Mouse (Mus musculus) frontal cortex, postnatal 25 days (tissue): ENCODE results near the gene Adora2a.
"Not testable (repeated sequence)": the region's sequence is repeated elsewhere in the genome, so short reads cannot be mapped to it uniquely, and the experiment has no call there.

Experiments used
- DNase-seq, 2 experiments: peaks; one replicate each; pipeline ENCODE4 v3.0.0; 2022; ENCODE audit warnings: low spot score in 2 of 2

The Adora2a gene

DNA sequence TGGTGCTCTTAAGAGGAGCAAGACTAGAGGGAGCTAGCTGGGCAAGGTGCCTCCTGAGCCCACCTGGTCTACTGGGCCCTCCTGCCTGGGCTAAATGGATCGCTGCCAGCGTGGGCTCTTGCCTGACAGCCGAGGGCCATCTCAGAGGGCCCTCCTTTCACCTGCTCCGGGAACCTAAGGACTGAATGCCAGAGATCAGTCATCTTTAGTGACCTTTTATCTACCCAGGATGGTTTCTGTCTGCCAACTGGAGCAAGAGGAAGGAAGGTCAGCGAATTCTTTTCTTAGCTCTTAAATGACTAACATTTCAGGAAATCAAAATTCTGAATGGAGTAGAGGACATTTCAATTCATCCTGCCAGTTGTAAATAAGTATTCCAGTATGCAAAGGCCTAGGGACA lies 33.9 kb downstream of the Adora2a start:
- DNase-seq = no peak

DNA sequence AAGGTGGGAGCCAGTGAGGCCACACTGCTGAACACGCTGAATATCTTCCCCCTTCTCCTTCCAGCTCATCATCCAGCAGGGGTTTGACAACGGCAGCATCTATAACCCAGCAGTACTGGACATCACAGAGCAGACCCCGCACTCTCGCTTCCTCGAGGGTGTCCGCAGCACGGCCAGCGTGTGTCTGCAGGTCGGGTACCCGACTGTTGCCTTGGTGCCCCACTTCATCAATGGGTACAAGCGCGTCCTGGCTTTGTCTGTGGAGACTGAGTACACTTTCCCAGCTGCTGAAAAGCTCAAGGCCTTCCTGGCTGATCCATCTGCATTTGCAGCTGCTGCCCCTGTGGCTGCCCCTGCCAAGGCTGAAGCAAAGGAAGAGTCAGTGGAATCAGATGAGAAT lies 35.9 kb downstream of the Adora2a start:
- DNase-seq = no peak

DNA sequence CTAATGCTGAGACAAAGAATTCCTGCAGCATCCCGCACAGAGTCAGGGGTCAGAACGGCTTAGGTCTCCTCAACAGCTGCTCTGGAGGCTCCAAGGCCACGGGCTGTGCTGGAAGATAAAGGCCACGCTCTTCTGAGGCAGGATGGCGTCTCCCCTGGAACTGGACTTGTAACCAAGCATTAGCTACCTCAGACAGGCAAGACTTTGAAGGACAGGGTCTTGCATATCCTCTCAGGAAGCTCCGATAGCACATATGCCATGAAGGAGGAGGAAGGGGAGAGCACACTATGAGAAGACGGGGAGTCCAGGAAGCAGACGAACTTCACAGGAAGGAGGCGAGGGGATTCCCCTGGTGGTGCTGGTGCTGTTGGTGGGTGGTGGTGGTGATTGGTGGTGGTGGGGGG lies 37.2 kb downstream of the Adora2a start:
- DNase-seq = not testable (repeated sequence)

DNA sequence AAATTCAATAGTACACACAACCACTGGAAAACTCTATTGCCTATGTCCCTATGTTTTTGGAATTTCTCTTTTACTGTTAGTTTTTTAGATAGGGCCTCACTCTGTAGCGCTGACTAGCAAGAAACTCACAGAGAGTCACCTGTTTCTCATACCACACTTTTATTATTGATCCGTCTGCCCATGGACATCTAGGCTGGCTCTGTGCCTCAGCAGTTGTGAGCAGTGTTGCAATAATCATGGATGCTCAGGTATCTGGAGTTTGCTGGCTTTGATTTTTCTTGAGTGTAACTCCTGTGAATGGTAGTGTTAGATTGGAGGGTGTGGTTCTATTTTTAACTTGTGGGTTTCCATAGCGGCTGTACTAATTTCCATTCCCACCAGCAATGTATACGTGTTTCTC lies 38.7 kb downstream of the Adora2a start:
- DNase-seq = no peak

DNA sequence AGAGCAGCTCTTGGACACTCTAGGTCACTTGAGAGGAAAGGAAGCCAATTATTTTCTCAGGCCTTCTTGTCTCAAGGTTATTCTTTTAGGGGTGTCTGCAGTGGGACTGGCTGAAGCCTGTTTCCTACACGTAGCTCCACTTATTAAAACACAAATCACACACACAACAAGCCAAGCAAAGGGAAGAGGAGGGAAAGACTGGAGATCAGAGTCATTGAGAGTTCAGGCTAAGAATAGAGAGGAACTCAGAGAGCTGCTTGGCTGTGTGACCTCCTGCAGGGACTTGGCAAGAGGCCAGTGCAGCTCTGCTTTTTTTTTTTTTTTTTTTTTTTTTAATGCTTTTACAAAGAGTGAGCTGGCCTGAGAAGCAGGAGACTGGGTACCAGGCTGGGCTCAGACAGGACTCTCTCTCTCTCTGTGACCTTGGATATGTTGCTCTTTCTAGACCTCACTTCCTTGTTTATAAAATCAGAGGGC lies 47.6 kb downstream of the Adora2a start:
- DNase-seq = not testable (repeated sequence)

DNA sequence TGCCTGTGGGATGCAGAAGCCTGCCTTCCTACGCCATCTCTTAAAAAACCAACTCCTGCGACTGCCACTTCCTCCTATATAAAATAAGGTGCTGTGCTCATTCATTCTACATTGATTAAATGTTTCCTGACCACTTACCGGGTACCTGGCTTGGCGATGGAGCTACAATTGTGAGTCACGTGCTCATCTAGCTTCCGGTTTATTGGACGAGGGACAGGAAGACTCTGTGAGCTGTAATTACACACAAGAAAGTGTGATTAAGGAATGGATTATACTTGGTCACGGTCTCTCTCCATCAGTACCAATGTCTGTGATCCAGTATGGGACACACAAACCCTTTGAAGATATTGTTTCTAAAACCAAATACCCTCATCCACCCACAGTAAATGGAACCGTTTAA lies 48.1 kb downstream of the Adora2a start:
- DNase-seq = no peak

DNA sequence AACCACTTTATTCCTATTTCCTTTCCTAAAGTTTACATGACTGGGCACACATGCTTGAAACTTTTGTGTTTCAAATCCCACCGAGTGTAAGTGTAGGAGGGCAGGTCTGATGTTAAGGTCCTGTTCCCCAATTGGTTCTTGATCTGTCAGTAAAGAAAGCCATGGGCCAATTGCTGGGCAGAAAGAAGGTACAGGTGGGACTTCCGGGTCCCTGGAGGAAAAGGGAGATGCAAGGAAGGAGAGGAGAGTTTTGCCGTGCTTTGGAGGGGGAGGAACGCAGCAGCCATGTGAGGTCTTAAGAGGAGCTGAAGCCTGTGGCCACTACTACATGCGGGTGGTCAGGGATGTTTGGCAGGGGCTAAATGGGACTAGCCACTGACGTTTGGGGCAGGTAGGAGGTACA lies 48.6 kb downstream of the Adora2a start:
- no peak for DNase-seq

DNA sequence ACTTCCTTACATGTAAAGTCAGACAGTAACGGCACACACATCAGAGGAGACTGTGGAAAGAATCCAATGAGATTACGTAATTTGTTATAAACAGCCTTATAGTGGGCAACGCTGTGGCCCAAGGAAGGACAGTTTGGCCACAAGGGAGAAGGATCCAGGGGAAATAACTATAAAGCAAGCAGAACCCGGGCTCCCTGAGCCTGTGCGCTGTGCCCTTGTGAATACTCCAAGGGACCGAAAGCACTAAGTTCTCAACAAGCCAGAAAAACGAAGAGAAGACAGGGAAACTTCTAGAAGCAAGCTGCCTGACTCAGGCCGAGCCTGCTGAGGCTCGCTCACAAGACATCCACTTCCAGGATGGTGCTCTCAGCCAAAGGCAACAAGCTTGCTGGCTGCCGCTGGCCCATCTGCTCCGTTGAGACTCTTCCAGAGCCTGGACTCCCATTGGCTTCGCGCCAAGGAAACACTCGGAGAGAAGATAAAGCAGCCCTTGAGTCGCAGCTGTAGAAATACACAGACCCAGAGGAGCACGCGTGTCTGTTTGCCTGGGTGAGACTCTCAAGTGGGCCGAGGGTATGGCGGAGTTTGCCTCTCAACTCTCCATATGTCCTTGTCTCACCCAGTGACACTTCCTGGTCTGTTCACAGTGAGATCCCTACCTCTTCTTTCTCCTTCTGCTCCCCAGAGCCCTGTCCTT lies 57.1 kb downstream of the Adora2a start:
- DNase-seq = peak in 1 of 2 experiments; percentile 3

DNA sequence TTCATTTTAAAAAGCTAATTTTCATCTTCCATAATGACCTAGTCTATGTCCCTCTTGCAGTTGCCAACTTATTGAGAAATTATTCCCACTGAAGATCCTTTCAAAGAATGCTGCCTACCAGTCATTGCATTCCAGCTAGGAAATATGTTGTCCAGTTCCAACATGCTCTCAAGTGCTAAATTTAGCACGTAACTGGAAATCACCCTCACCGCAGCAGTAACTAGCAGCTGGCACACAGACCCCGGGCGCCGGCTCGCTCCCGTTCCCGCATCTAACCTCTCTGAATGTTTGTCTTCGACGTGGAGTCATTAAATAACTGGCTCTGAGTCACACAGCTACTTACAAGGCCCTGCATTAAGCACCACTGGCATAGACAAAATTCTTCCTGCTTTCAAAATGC lies 62.0 kb downstream of the Adora2a start:
- no peak for DNase-seq
